Mouse (Mus musculus) layer of hippocampus, postnatal 25 days (tissue): ENCODE measurements at regions not wholly inside any gene's neighbourhood (a gene's known extent, or its start where the extent isn't known, plus 50 kb on each side); places are given as distances from the start of the nearest gene placed in this dataset.

Experiments used
- DNase-seq, 2 experiments: peaks; one replicate each; pipeline ENCODE4 v3.0.0; 2022; ENCODE audit warnings: mixed read lengths in 2 of 2, low spot score in 1 of 2; ENCODE audit errors: extremely low spot score in 1 of 2

DNA sequence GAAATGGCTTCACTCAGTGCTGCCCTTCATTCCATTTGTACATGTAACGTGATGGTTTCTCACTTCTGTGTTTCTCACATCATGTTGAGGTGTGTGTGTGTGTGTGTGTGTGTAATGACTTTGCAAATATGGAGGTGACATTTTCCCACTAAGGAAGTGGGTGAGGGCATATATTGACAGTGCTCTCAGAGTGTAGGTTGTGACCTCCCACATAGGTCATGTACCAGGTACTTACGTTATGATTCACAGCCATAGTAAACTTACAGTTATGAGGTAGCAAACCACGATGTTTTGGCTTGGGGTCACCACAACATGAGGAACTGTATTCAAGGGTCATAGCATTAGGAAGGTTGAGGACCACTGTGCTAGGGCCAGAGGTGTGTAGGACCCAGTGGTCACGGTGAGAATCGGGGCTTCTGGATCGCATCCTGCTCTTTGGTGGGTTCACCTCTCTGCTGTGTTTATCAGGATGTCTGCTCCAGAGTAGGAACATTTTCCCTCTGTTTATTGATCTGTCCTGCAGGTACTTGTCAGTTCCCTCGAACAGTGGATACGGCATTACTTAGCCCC lies 238.7 kb upstream of the Cxcr4 start:
- DNase-seq = no peak

DNA sequence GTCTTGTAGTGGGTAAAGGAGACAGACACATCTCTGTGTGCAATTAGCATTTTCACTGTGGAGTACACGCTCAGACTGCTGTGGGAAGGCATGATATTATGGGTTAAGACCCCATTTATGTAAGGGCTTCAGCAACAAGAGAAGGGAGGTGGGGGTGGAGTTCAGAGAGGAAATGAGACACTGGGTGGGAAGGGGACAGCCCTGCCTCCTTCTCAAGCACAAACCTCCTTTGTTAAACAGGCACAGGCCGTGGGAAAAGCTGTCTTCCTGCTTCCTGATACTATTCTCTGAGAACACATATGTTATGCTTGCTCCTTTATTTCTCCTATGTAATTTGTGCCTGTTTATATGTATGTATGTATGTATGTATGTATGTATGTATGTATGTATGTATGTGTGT lies 237.4 kb upstream of the Cxcr4 start:
- no peak for DNase-seq

DNA sequence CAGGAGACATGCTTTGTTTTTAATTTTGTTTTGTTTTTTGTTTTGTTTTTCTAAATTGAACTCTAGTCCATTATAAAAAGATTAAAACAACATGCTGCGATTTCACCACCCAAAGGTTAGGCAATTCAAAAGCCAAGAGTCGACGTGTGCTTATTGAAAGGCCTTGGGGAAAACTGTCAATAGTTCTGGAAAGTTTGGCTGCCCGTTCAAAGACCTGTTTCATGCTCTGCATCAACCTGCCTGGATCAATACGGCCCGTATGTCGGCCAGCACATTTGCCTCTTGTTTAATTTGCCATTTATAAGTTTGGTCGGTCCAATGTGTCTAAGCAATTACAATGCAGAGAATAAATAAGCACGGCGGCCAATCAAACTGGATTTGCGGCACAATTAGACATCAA lies 234.3 kb upstream of the Cxcr4 start:
- DNase-seq = no peak

DNA sequence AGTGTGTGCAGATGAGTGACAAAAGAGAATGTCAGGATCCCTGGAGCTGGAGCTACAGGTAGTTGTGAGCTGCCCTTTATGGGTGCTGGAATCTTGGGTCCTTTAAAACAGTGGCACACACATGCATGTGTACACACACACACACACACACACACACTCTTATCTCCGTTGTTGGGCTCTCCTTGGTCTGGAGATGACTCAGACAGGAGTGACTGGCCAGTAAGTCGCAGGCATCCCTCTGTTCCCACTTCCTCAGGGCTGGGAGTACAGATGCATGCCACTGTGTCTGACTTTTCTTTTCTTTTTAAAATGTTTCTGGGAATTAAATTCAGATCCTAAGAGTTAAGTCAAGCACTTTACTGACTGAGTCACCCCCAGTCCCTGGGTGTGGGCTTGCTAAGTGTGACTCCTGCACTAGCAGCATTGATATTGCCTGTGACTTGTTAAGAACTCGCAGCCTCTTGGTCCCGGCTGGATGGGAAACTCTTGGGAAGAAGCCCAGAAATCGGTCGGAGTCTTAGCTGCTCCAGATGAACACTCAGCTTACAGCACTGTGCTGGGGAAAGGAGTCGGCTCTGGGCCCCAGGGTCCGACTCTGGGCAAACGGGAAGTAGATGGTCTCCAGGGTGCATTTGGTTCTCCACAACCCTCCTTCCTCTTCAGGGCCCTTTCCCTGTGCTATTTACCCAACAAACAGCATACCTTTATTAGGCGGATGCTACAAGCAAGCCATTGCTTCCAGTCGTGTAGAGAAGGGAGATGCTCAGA lies 233.0 kb upstream of the Cxcr4 start:
- DNase-seq = no peak

DNA sequence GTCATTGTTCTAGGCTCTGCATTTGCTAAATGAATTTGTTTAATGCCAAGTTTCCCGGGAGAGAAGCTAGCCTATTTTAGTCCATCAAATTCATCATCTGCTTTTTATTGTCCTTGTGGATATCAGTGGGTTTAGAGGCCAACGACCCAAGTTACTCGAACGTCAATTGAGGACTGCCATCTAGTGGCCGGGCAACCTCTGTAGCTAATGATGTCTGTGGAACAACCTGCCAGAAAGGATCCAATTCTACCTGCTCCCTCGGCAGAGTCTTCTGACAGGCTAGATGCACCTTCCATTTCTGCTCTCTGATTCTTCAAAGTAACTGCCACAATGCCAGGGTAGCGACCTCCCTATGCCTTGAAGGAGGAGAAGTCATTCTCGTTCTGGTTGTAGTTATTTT lies 232.1 kb upstream of the Cxcr4 start:
- peak; percentile 51 to 83 for DNase-seq

DNA sequence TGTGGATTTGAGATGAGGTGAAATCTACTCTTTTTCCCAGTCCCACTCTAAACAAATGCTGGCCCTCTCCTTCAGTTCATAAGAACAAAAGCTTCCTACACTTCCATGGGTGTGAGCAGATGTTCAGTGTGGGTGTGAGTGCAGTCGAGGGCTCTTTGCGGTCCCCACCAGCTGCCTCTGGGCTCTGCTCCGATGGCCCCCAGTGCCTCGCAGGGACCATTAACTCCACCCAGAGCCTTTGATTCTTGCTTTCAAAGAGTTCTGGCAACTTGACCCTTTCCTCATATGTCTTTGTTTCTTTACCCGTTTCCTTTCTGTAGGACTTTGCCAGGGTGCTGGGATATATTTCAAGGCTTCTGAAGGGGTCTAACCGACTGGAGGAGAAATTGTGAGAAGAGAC lies 229.9 kb upstream of the Cxcr4 start:
- no peak for DNase-seq

DNA sequence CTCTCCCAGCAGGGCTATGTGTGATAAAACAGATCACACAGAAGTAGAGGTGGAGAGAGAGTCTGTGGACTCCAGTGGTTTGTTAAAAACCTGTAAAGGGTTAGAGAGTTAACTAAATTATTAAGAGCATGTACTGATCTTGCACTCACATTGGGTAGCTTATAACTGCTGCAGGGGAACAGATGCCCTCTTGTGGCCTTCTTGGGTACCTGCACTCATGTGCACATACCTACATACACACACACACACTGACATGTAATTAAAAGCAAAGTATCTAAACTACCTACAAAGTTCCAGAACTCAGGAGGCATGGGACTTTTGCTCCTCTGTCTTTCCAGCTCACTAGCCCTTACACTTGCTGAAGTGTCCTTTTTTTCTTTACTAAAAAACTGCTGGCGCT lies 228.4 kb upstream of the Cxcr4 start:
- no peak for DNase-seq

DNA sequence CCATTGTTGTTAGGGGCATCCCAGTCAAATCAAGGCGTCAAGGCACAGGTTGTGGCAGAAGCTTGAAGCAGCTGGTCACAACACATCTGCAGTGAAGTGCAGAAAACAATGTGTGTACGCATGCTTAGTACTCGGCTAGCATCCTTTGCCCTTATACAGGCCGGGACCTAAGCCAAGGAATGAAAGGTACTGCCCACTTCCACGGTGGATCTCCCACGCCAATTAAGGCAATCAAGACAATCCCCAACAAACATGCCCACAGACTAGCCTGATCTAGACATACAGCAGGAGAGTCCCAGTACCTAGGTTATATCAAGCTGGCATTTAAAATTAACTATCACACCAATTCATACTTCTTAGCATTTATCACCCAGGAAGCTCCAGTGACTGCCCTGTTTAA lies 227.5 kb upstream of the Cxcr4 start:
- DNase-seq = no peak

DNA sequence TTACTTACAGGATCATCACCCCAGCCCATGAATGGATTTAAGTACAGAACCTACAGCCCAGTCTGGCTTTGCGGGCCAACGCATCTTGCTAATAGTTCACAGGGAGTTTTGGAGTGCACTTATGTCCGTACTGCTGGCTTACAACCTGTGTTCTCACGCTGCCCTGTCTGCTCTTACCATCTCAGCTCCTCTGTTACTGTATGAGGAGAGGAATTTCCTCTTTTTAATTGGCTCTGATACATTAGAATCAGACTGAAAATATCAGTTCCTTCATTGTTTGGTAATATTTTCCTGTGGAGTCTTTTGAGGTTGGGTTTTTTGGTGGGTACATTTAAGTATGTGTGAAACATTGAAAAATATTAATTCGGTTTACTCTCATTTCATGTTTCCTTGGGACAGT lies 221.3 kb upstream of the Cxcr4 start:
- no peak for DNase-seq

DNA sequence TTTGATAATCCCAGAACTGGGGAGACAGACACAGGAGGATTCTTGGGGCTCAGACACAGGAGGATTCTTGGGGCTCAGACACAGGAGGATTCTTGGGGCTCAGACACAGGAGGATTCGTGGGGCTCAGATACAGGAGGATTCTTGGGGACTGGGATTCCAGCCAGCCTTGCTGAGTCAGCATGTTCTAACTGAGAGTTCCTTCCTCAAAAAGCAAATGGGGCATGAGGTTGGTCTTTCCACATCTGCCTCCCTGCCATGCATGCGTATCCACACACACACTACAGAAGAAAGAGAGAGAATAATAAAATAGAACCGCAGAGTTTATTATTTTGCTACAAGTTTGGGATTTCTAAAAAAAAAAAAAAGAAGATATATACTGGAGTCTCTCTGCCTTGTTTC lies 218.8 kb upstream of the Cxcr4 start:
- DNase-seq = no peak

DNA sequence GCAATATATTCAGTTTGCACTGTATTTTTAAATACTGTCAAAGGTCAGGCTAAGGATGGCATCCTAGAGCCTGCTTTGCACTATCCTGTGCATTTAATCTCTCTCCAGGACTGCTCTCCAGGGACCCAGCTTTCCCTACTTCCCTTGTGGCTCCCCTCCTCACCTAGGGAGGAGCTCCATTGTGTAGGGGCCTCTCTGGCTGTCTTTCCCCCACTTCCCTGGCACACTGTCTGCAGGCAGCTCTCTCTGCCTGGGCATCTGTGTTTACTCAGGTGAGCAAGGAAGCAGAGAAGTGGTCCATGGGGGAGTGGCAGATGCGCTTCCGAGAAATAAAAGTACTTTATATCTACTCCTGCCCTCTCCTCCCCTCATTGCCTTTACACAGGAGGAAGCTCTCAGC lies 218.0 kb upstream of the Cxcr4 start:
- DNase-seq = no peak

DNA sequence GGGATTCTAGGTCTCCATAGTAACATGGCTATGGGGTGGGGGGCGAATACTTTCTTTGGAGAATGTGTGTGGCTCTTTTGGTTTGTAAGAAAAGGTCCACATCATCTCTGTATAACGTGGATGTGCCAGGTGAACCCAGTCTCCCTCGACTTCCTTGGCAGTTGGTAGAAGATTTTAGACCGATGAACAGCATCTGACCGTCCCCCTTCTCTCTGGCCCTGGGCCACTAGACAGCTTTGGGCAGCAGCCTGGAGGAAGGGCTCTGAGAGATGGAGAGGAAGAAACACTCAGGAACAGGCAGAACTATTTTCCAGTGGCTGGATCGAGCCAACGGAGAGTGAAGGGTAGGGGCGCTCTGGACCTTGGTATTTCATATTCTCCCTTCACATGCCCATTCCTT lies 217.5 kb upstream of the Cxcr4 start:
- DNase-seq = no peak

DNA sequence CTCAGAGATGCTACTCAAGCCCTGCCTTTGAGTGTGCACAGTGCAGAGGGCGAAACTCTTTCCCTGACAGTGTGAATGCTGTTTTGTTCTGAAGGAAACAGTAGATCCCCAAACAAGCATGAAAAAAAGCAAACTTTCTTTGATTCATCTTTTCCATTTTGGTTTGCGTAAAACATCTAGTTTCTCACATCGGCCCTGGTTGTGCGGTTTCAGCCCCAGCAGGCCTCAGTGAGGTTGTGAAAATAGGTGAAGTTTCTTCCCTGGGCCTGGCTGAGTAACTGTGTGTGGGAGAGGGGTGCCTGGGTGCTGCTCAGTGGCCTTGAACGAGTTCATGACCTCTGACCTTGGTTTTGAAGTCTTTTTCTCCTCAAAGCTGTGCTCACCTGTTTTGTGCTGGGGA lies 216.5 kb upstream of the Cxcr4 start:
- no peak for DNase-seq

DNA sequence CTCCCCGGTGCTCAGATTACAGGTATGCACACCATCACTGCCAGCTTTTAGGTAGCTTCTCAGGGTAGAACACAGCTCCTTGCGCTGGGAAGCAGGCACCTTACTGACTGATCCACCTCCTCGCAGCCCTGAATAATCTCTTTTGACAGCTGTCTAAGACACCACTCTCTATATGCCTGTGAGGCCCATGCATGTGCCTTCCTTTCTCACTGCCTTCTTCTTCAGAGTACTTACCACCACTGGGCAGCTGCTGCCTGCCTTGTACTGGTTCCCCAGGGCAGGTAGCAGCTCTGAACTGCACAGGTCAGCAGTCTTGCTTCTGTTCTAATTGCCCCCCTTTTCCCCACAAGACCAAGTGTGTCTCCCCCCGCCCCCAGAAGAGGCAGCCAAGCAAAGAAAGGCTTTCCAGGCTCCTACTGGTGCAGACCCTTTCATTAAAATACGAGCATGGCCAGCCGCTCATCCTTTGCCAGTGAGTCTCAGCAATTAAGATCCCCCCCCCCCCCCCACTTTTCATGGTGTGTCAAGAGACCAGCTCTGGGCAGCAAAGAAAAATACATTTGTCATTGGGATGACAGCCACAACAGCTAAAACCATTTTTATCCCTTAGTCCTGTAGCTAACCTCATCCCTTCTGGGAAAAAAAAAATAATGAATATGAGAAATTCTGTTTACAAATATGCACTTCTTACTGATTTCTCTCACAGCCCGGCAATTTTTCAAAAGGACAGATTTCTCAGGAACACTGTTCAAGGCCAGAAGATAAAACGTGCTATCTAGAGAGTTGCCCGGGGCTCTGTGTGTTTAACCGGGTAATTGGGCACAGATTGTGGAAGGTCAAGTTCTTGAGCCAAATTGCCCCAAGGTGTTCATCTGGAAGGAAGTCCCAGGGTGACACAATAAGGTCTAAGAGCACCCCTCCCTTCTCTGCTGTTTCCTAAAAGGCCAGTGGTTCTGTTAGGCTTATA lies 213.9 kb upstream of the Cxcr4 start:
- no peak for DNase-seq

DNA sequence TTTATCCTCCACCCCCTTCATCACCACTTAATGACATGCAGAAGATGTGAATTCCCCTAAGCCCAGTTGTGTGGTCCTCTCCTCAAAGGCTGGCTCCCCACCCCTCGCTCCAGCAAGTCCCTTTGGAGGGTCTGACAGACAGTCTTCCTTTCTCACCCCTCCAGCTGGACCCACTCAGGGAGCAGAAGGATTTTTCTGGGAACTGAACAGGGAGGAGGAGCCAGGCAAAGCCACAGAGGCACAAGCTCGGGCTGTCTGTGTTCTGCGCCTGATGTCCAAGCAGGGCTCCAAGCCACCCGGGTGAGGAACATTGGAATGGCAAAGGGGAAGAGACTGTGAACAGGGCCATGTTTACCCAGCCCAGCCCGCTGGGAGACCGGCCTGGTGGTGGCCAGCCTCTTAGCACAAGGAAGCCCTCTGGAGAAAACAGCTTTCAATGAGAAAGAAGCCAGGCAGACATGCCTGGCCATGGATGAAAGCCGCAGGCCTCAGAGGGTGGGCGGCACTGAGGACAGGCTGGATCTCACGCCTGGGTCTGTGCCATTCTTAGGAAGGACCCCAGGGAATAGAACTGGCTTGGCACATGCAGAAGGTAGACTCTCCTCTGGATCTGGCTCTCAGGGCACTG lies 211.5 kb upstream of the Cxcr4 start:
- no peak for DNase-seq

DNA sequence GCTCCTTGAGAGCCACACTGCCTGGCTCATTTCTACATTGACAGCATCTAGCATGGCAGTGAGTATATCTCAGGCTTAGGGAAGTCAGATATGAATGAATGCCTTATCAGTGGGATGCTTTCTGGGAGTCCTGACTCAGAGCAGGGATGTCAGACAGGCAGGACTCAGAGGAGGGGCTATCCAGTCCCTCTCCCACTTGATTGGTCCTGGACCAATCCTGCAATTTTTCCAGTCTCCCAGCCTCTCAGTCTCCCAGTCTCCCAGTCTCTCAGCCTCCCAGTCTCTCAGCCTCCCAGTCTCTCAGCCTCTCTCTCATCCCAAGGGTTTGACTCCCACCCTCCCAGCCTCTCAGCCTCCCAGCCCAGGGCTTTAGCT lies 211.0 kb upstream of the Cxcr4 start:
- DNase-seq = no peak

DNA sequence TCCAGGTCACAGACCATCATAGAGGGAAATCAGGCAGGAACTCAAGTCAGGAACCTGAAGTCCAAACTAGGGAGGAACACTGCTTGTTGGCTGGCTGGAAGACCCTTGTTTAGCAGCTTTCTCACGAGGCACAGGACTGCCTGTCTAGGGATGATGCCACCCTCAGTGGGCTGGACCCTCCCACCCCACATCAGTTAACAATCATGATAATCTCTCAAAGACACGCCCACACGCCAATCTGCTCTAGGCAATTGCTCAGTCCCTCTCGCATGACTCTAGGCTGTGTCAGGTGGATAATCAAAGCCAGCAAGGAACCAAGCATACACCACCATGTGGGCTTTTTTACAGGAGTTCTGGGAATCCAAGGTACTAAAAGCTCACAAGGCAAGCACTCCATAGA lies 206.6 kb upstream of the Cxcr4 start:
- no peak for DNase-seq

DNA sequence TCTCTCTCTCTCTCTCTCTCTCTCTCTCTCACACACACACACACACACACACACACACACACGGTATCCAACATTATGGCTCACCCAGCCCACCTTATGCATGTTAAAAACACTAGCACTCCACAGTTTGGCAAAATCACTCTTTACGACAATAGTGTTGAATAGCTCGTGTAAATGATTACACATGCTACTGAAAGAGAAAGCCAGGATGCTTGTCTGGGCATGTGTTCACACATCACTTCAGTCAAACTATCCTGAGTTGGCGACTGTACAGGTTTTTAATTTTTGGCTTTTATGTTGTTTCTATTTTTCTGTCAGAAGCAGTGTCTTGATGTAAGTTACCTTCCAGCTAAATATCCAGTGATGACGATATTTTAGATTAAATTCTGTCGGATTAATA lies 203.6 kb upstream of the Cxcr4 start:
- DNase-seq = no peak

DNA sequence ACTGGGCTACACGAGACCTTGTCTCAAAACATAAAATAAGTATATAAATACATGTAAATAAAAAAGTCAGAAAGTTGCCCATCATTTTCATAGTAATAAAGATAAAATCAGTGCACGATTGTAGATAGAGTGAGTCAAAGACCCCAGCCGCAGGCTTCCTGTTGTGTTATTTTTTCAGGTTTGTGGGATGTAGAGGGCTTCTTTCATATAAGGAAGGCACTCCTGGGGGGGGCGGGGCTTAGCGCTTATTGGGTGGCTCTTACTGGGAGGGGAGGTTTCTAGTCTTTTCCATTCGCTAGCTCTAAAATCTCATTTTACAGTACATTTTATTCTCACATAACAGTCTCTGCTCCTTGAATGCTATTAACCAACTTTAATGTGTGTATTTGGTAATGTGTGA lies 198.8 kb upstream of the Cxcr4 start:
- no peak for DNase-seq

DNA sequence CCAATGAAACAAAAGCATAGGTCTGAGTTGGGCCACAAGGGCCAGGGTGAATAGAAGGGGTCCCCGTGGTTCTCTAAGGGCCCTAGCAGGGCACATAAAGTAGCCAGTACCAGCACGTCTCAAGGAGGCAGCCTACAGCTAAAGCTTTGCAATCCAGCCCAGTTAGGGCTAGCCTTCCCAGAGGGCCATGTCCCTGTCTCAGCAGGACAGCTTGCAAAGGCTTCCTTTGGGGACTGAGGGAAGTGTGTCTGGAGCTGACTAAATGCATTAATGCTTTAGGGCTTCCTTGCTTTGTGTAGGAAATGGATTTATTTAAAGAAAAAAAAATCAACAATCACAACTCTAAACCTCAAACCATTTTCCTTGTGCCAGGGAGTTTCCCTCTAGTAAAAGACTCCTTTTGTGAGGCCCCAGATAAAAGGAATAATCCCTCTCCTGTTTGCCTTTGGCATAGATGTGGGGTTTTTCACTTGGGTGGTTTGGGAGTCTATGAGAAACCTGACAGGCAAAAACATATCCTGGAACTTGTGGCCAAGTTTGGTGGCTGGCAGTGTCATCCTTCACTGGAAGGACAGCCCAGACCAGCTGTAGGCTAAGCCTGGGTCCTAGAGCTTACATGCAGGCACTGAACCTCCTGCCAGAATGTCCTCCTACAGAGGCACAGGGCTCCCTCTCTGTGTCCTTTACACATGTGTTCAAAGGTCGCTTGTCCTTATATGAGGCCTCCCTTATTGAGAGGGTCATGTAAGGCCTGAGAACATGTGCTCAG lies 197.7 kb upstream of the Cxcr4 start:
- no peak for DNase-seq
